Mouse (Mus musculus) myocyte (in vitro differentiated cells): Measurements from ENCODE around the gene Rtp3.

Experiments
- CEBPB ChIP-seq: IDR thresholded peaks from 2 replicates; pipeline ENCODE4 v1.6.1; 2011; ENCODE audit warnings: mild to moderate bottlenecking, moderate library complexity; ENCODE audit not compliant: poor library complexity, insufficient read depth, severe bottlenecking
- E2F4 ChIP-seq: IDR thresholded peaks from one replicate; pipeline ENCODE4 v1.6.1; 2011; ENCODE audit warnings: mild to moderate bottlenecking, control low read depth, moderate library complexity; ENCODE audit not compliant: insufficient read depth
- MAX ChIP-seq: IDR thresholded peaks from one replicate; pipeline ENCODE4 v1.6.1; 2011; ENCODE audit warnings: low read depth, mild to moderate bottlenecking, control low read depth
- MYOD1 ChIP-seq, 3 experiments: IDR thresholded peaks; one replicate each; pipeline ENCODE4 v1.6.1; 2011; ENCODE audit warnings: control low read depth in 2 of 3, low read depth in 2 of 3, mild to moderate bottlenecking in 2 of 3, moderate library complexity in 1 of 3; ENCODE audit not compliant: insufficient read length in 2 of 3, control insufficient read depth in 1 of 3
- POLR2A ChIP-seq: IDR thresholded peaks from one replicate; pipeline ENCODE4 v1.6.1; 2011; ENCODE audit warnings: low read depth, mild to moderate bottlenecking, control low read depth, moderate library complexity; ENCODE audit not compliant: insufficient read length
- USF1 ChIP-seq: IDR thresholded peaks from one replicate; pipeline ENCODE4 v1.6.1; 2011; ENCODE audit warnings: low read depth, mild to moderate bottlenecking, control low read depth, moderate library complexity

DNA sequence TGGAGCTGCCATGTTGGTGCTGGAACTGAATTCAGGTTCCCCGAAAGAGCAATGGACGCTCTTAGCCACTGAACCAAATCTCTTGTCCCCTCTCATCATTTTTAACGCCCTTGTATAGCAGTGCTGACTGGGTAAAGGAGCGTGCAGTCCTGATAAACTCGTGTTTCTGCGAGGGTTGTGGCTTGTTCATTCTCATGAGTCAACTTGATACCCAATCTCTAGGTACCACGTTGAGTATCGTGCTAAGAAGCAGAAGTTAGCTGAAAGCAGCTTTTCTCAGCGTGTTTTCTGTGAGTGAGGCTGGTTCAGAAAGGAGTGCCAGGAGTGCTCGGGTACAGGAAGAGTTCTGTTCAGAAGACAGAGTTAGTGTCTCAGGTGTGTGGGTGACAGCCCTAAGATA is 36.4 kb upstream of the Rtp3 start:
- TF ChIP-seq POLR2A: no peak
- TF ChIP-seq MAX: no peak
- no peak for TF ChIP-seq MYOD1 (IDR thresholded peaks at IDR 0.05; ENCODE audit: control insufficient read depth in 1 of 3, insufficient read length in 2 of 3, low read depth in 2 of 3)
- TF ChIP-seq USF1: no peak
- no peak for TF ChIP-seq CEBPB
- TF ChIP-seq E2F4: no peak
